Mouse (Mus musculus): ENCODE results near the gene Zfp652.

DNA sequence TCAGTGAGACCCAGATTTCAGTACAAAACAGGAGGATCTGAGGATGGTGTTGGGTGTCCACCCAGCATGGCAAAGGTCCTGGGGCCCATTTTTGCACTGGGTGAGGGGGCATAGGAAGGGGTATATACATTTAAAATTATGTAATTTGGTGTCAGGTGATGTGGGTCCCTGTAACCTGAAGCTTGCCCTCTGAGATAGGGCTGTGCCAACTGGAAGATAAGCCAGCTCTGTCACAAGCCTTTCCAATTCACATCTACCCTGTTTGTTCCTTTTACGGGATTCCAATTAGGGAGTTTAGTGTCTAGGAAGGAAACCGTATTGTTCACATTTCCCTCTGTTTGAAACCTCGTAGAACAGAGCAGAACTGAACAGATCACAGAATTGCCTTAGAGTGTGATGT is 60.8 kb downstream of the Zfp652 start:
- TF ChIP-seq EP300 (IDR thresholded peaks at IDR 0.05; ENCODE audit: insufficient read depth, low read depth, low read length) (0 out of 2 replicates have a peak, but pooled peaks have one; percentile 14), POLR2A (IDR thresholded peaks at IDR 0.05; ENCODE audit: insufficient read depth, low read depth, low read length) (0 out of 2 replicates have a peak, but pooled peaks have one; percentile 20), CTCF (IDR thresholded peaks at IDR 0.05) (no peak)

All from heart, adult 2 months (tissue).